Mouse (Mus musculus) forebrain, postnatal 0 days (tissue): ENCODE measurements at regions not wholly inside any gene's neighbourhood (a gene's known extent, or its start where the extent isn't known, plus 50 kb on each side); places are given as distances from the start of the nearest gene placed in this dataset.

Experiments
- ATAC-seq: fragments of 200-750 bp; cut with Nextera tagmentation; 2 replicates; pipeline ENCODE4 v1.8.0; 2017; ENCODE audit warnings: mild to moderate bottlenecking, moderate library complexity
- DNase-seq: peaks from one replicate; pipeline ENCODE4 v3.0.0-alpha.2; 2015
- H3K27ac ChIP-seq: fragments of 300-500 bp; sonication (generic); 2 replicates; pipeline ENCODE4 v1.5.1; 2014; ENCODE audit warnings: low read depth, mild to moderate bottlenecking, antibody characterized with exemption, low read length, moderate library complexity, mixed read lengths
- H3K27me3 ChIP-seq: fragments of 300-500 bp; sonication (generic); 2 replicates; pipeline ENCODE4 v1.6.1; 2014; ENCODE audit warnings: mild to moderate bottlenecking, low read length, mixed read lengths; ENCODE audit not compliant: insufficient read depth
- H3K36me3 ChIP-seq: fragments of 300-500 bp; sonication (generic); 2 replicates; pipeline ENCODE4 v1.6.1; 2014; ENCODE audit warnings: mild to moderate bottlenecking, moderate library complexity; ENCODE audit not compliant: insufficient read depth
- H3K4me1 ChIP-seq: fragments of 300-500 bp; sonication (generic); 2 replicates; pipeline ENCODE4 v1.6.1; 2014; ENCODE audit warnings: antibody characterized with exemption; ENCODE audit not compliant: insufficient read depth
- H3K4me2 ChIP-seq: fragments of 300-500 bp; sonication (generic); 2 replicates; pipeline ENCODE4 v1.6.1; 2014; ENCODE audit warnings: low read depth, mild to moderate bottlenecking, moderate library complexity
- H3K4me3 ChIP-seq: fragments of 300-500 bp; sonication (generic); 2 replicates; pipeline ENCODE4 v1.5.1; 2014; ENCODE audit warnings: low read depth, low read length, mixed read lengths
- H3K9ac ChIP-seq: fragments of 300-500 bp; sonication (generic); 2 replicates; pipeline ENCODE4 v1.6.1; 2014; ENCODE audit warnings: mild to moderate bottlenecking
- H3K9me3 ChIP-seq: fragments of 300-500 bp; sonication (generic); 2 replicates; pipeline ENCODE4 v1.6.1; 2016; ENCODE audit warnings: low read length
- CTCF ChIP-seq: sonication (generic); IDR thresholded peaks from 2 replicates; pipeline ENCODE4 v1.5.1; 2016; ENCODE audit warnings: antibody characterized with exemption, control low read depth, low read depth
- WGBS: fragments of 180-500 bp; shearing (Covaris S2); extraction: QIAGEN DNeasy Blood & Tissue Kit; methylation state at CpG from one replicate; pipeline ENCODE4 v1.1.7; 2014; 5-methylcytosine and 5-hydroxymethylcytosine counted together

DNA sequence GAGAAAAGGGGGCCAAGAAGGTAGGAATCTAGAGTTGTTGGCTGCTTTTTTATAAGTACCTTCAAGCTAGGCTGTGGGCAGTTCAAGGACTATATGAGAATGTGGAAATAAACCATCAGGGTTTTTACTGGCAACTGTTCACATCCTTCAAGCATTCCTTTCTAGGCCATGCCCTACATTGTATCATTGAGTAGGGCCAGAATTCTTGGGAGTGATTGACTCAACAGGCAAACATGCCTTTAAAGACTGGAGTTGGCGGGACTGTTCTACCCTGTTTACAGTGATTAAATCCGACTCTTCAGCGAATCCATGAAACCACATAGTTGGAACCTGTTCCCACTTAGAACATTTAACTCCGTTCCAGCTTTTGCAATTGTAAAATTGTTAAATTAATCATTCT, 463.8 kb downstream of the Pid1 start:
- TF ChIP-seq CTCF: no peak
- Histone ChIP-seq H3K4me1 (no peaks in the 10 kb centered on the region), H3K9ac (no peak overlapping the region), H3K9me3 (no peaks in the 10 kb centered on the region), H3K4me2 (no peak overlapping the region), H3K4me3 (no peak overlapping the region), H3K36me3 (no peaks in the 10 kb centered on the region), H3K27me3 (no peaks in the 10 kb centered on the region), H3K27ac (no peak overlapping the region)
- no peak for DNase-seq
- ATAC-seq: no peak
- 78% methylated on average over 4 of the region's 4 CpGs for WGBS

DNA sequence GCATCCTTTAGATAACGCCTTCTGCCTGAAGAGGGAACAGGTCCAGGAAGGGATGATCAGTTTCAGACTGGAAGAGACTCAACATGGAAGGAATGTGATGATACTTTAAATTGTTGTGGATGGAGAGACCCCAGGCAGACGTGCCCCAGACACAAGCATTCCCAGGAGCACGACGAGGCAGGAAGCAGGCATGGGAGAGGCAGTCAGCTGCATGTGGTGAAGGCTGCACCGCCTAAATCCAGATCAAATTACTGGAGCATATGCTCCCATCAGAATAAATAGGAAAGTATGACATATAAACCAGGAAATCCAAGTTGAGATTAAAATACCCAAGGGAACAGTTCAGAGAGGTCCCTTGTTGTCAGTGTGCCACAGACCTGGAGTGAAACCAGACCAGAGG, 467.3 kb downstream of the Pid1 start:
- no peaks in the 10 kb centered on the region for H3K4me1 ChIP-seq
- H3K9me3 ChIP-seq: no peaks in the 10 kb centered on the region
- H3K27ac ChIP-seq: no peak overlapping the region
- H3K9ac ChIP-seq: no peak overlapping the region
- ATAC-seq: no peak
- no peak overlapping the region for H3K4me3 ChIP-seq
- no peak overlapping the region for H3K4me2 ChIP-seq
- H3K36me3 ChIP-seq: no peaks in the 10 kb centered on the region
- DNase-seq: no peak
- 54% methylated on average over 5 of the region's 5 CpGs for WGBS
- no peaks in the 10 kb centered on the region for H3K27me3 ChIP-seq
- no peak for TF ChIP-seq CTCF

DNA sequence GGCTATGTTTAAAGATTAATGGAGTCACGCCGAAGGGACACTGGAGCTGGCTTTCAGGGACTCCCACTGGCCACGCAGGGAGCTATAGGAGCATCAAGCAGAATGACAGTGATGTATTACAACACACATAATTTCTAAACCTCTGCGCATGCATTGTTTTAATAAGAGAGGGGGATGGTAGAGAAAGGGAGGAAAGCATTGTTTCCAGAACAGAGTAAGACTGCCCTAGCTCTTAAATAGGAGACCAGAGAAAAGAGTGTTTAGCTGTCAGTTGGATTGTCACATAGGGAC, 471.1 kb upstream of the Sphkap start:
- Histone ChIP-seq H3K36me3 (no peaks in the 10 kb centered on the region), H3K27me3 (no peaks in the 10 kb centered on the region), H3K4me2 (no peak overlapping the region), H3K9ac (no peak overlapping the region), H3K27ac (no peak overlapping the region), H3K9me3 (no peaks in the 10 kb centered on the region), H3K4me3 (no peak overlapping the region), H3K4me1 (no peaks in the 10 kb centered on the region)
- ATAC-seq (no peak), DNase-seq (no peak)
- TF ChIP-seq CTCF: no peak
- WGBS: 89% methylated on average over 4 of the region's 4 CpGs

DNA sequence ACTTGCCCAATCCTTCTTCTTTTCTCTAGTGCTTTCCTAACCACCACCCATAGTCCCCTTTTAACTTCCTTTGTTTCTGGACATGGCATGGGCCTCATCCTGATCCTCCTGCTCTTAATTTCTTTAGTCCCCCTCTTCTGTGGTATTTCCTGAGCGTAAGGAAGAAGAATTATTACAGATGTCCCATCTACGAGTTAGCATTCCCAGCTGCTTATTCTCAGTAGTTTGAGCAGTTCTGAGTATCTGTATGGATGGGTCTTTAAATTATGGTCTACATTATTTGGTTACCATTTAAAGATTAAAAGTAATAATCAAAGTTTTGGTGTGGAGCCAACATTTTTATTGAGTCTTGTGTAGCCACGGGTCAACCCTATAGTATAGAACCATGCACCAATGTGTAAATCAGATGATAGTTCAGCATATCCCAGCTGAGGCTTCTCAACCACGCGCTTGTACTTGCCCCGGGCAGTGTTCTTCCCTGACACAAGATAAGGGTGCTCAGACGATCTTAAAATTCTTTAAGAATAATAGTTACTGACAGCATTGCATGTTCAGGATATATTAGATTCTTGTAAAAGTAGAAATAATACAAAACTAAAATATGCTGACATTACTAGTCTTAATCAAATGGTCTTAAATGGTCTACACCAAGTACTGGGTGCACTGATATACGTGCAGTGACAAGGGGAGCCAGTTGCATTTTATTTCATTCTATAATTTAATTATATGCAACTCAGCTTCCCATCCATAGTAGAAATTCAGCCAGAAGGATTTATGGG, 470.5 kb upstream of the Sphkap start:
- Histone ChIP-seq H3K36me3 (no peaks in the 10 kb centered on the region), H3K9me3 (no peaks in the 10 kb centered on the region), H3K4me1 (no peaks in the 10 kb centered on the region), H3K27me3 (no peaks in the 10 kb centered on the region), H3K4me2 (no peak overlapping the region), H3K4me3 (no peak overlapping the region), H3K27ac (no peak overlapping the region), H3K9ac (no peak overlapping the region)
- ATAC-seq (no peak), DNase-seq (no peak)
- TF ChIP-seq CTCF: no peak
- WGBS: 93% methylated on average over 8 of the region's 8 CpGs

DNA sequence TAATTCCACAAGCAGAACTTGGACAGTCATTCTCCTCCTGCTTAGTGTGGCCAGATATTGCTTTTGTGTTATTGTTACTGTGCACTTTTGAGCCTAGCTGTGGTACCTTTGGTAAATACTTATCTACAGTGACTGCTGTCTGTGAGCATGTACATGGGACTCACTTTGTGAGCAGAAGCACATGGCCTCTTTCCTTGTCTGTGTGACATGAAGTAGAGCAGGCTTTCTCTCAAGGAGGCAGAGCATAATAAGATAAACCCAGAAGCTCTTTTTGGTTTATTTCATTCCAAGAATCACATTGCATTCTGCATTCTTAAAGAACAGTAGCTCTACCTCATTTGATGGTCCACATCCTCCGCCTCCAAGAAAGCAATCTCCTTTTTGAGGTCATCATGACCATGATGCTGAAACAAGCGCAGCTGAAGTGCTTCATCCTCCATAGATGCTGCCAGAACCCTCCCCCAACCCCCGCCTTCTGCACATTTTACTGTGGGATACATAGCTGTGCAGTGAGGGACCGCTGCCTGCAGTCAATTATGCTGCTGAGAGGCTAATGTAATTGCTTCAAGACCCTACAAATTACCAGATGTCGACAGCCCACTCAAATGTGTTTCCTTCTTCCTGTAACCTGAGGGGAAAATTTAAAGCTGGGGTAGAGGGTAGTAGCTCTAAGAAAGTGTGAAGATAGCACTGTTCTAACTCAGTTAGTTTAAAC, 463.0 kb upstream of the Sphkap start:
- WGBS: 62% methylated on average over 5 of the region's 5 CpGs
- no peak overlapping the region for H3K27ac ChIP-seq

DNA sequence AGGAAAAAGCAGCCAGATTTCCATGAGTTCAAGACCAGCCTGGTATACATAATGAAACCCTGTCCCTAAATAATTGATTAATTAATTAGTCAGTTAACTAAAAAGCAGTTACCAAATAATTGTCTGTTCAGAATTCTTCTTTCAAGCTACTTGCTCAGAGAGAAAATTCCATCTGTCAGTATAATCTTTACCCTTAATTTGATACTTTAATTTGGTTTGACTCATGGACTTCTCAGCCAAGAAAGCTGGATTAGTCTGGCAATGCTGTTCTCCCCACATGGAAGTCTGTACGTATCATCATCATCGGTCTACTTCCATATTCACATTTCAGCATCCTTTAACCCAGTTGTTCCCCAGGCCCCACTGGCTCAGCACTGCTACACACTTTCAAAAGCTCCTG, 461.0 kb upstream of the Sphkap start:
- Histone ChIP-seq H3K27ac (no peak overlapping the region), H3K4me2 (no peak overlapping the region), H3K9ac (no peak overlapping the region), H3K27me3 (no peaks in the 10 kb centered on the region), H3K4me1 (no peaks in the 10 kb centered on the region), H3K36me3 (no peaks in the 10 kb centered on the region), H3K9me3 (no peaks in the 10 kb centered on the region), H3K4me3 (no peak overlapping the region)
- no peak for DNase-seq
- TF ChIP-seq CTCF: no peak
- ATAC-seq: no peak
- 49% methylated on average over 2 of the region's 2 CpGs for WGBS

More for the DNA sequence above, 463.0 kb upstream of the Sphkap start:
- ATAC-seq: no peak
- no peak overlapping the region for H3K9ac ChIP-seq
- no peak overlapping the region for H3K4me3 ChIP-seq
- H3K4me2 ChIP-seq: no peak overlapping the region
- TF ChIP-seq CTCF: no peak
- H3K27me3 ChIP-seq: no peaks in the 10 kb centered on the region
- no peaks in the 10 kb centered on the region for H3K4me1 ChIP-seq
- no peaks in the 10 kb centered on the region for H3K9me3 ChIP-seq
- no peaks in the 10 kb centered on the region for H3K36me3 ChIP-seq
- DNase-seq: no peak

DNA sequence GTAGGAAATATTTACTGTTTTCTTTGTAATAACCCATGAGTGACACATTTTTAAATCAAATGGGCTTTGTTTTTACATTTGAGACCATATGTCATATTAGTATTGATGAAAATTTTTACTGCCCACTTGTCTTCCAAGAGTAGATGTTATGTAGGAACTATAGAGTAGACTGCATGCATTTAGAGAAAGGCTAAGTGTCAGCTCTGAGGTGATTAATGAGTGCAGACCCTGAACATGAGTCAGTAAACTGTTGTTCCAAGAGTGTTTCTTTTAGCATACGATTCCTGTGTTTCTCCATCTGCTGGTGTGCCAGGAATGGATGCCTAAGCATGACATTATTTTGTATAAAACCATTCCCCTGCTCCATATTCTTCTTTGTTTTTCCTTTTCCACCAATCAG, 454.5 kb upstream of the Sphkap start:
- no peak overlapping the region for H3K4me2 ChIP-seq

More for the DNA sequence above, 454.5 kb upstream of the Sphkap start:
- no peak overlapping the region for H3K9ac ChIP-seq
- no peaks in the 10 kb centered on the region for H3K9me3 ChIP-seq
- no peaks in the 10 kb centered on the region for H3K36me3 ChIP-seq
- no peak overlapping the region for H3K4me3 ChIP-seq
- no peaks in the 10 kb centered on the region for H3K27me3 ChIP-seq
- 56% methylated on average over 1 of the region's 1 CpGs for WGBS
- H3K27ac ChIP-seq: no peak overlapping the region
- no peaks in the 10 kb centered on the region for H3K4me1 ChIP-seq
- no peak for DNase-seq
- no peak for ATAC-seq
- TF ChIP-seq CTCF: no peak
